Mouse (Mus musculus) ES-Bruce4 (cell line): ENCODE data around the gene Nphp1. TPM values are rescaled to one million over a fixed set of nuclear protein-coding genes. Genes with fewer than 3 reads are reported as not detected.

ENCODE experiments used
- H3K27ac ChIP-seq: 2 replicates; pipeline ENCODE4 v1.5.1; 2012; ENCODE audit warnings: low read length, inconsistent platforms; ENCODE audit not compliant: insufficient read depth
- H3K27me3 ChIP-seq: 2 replicates; pipeline ENCODE4 v1.6.1; 2012; ENCODE audit warnings: mild to moderate bottlenecking, low read length, inconsistent platforms; ENCODE audit not compliant: control insufficient read depth, poor library complexity, insufficient read depth, severe bottlenecking
- H3K36me3 ChIP-seq: 2 replicates; pipeline ENCODE4 v1.6.1; 2012; ENCODE audit warnings: inconsistent platforms, mild to moderate bottlenecking, low read length, moderate library complexity; ENCODE audit not compliant: control insufficient read depth, poor library complexity, insufficient read depth, severe bottlenecking
- H3K4me1 ChIP-seq: one replicate; pipeline ENCODE4 v1.8.1; 2011; ENCODE audit warnings: low read length; ENCODE audit not compliant: control insufficient read depth, insufficient read depth
- H3K4me3 ChIP-seq: 2 replicates; pipeline ENCODE4 v1.5.1; 2011; ENCODE audit warnings: low read depth, mild to moderate bottlenecking, low read length
- H3K9ac ChIP-seq: 2 replicates; pipeline ENCODE4 v1.6.1; 2012; ENCODE audit warnings: low read depth, mild to moderate bottlenecking, inconsistent platforms; ENCODE audit not compliant: poor library complexity, severe bottlenecking
- H3K9me3 ChIP-seq: replicated peaks from 2 replicates; pipeline ENCODE4 v1.6.1; 2012; ENCODE audit warnings: mild to moderate bottlenecking, low read length, inconsistent platforms; ENCODE audit not compliant: control insufficient read depth, poor library complexity, insufficient read depth, severe bottlenecking
- CTCF ChIP-seq: IDR thresholded peaks from one replicate; pipeline ENCODE4 v1.8.1; 2011; ENCODE audit warnings: low read depth, low read length
- EP300 ChIP-seq: IDR thresholded peaks from 2 replicates; pipeline ENCODE4 v1.6.1; 2011; ENCODE audit warnings: low read depth, low read length; ENCODE audit not compliant: insufficient read depth
- POLR2A ChIP-seq: IDR thresholded peaks from one replicate; pipeline ENCODE4 v1.8.1; 2011; ENCODE audit warnings: low read length; ENCODE audit not compliant: insufficient read depth
- polyA plus RNA-seq: library from polyadenylated mRNA; stranded (reverse); fragments of >200 nt; gene quantifications from 2 replicates; pipeline ENCODE4 v1.2.4, GENCODE M21; 2011; ENCODE audit warnings: low read depth; ENCODE audit not compliant: missing spikeins, insufficient read depth, insufficient read length

The Nphp1 gene
- polyA plus RNA-seq, 1 experiment = 9.7 TPM

- Histone ChIP-seq H3K36me3 (no peaks in the 10 kb centered on the region), H3K4me3 (no peak overlapping the region), H3K27ac (no peak overlapping the region), H3K9ac (no peak overlapping the region), H3K27me3 (no peaks in the 10 kb centered on the region), H3K4me1 (no peaks in the 10 kb centered on the region), H3K9me3 (no peaks in the 10 kb centered on the region)
- TF ChIP-seq EP300 (no peak), POLR2A (no peak), CTCF (no peak)
Measured at GRCm38 (mm10) chr2:127754113-127754512, 34.6 kb downstream of the Nphp1 start.

DNA sequence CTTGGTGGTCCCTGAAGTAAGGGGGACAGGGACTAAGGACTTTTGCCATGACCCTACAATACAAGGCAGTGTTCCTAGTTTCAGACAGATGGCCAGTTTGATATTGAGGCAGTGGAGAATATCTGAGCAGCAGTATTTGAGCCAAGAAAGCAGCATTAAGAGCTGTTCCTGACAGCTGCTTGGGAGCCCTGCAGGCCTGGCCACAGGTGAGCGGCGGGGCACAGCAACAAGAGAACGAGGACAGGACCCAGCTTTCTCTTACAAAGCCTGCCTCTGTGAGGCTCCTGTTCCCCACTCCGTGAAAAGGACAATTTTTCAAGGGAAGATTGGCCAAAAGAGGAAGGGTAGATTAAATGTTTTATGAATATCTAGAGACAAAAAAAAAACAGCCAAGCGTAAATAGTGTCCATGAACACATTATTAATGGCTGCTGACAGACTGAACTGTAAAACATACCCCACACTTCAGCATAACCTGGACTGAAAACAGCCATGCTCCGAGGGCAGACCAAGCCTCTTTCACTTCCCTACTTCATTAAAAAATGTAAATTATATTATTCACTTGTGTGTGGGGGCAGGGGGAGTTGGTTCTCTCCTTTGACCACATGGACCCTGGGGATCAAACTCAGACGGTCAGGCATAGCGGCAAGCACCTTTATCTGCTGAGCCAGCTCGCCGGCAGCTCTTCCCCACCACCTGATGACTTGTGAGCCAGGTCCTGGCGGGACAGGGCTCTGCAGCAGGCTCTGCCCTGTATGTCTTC, 36.7 kb downstream of the Nphp1 start:
- Histone ChIP-seq H3K27ac (no peak overlapping the region), H3K36me3 (no peaks in the 10 kb centered on the region), H3K27me3 (no peaks in the 10 kb centered on the region), H3K4me1 (no peaks in the 10 kb centered on the region), H3K9ac (no peak overlapping the region), H3K4me3 (no peak overlapping the region), H3K9me3 (no peaks in the 10 kb centered on the region)
- no peak for TF ChIP-seq POLR2A
- TF ChIP-seq EP300 = no peak
- no peak for TF ChIP-seq CTCF

DNA sequence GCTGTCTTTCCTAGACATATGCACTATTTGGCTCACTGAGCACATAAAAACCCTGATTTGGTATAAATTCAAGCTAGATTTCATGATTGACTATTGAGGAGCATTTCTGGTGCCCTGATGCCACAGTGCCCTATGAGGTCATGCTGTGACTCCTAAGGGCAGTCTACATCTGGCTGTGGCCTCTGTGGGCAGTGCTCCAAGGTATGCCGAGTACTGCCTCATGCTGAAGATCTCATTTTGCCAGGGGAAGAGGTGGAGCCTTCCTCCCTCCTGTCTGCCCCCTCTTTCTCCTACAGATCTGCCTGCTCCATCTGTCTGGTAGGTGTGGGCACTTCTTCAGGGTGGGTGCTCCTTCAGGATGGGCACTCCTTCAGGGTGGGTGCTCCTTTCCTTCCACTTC, 39.3 kb downstream of the Nphp1 start:
- Histone ChIP-seq H3K36me3 (no peaks in the 10 kb centered on the region), H3K9me3 (no peaks in the 10 kb centered on the region), H3K27ac (no peak overlapping the region), H3K4me1 (no peaks in the 10 kb centered on the region), H3K9ac (no peak overlapping the region), H3K27me3 (no peaks in the 10 kb centered on the region), H3K4me3 (no peak overlapping the region)
- TF ChIP-seq POLR2A = no peak
- no peak for TF ChIP-seq EP300
- no peak for TF ChIP-seq CTCF

GRCm38 (mm10) chr2:127748316-127748715, 40.4 kb downstream of the Nphp1 start:
- Histone ChIP-seq H3K9ac (no peak overlapping the region), H3K27me3 (no peaks in the 10 kb centered on the region), H3K36me3 (no peaks in the 10 kb centered on the region), H3K4me1 (no peaks in the 10 kb centered on the region), H3K27ac (no peak overlapping the region), H3K4me3 (no peak overlapping the region), H3K9me3 (no peaks in the 10 kb centered on the region)
- TF ChIP-seq EP300 (no peak), CTCF (no peak), POLR2A (no peak)

- no peaks in the 10 kb centered on the region for H3K27me3 ChIP-seq
- no peak overlapping the region for H3K4me3 ChIP-seq
- no peaks in the 10 kb centered on the region for H3K4me1 ChIP-seq
- H3K9ac ChIP-seq = no peak overlapping the region
- no peak overlapping the region for H3K27ac ChIP-seq
- no peaks in the 10 kb centered on the region for H3K36me3 ChIP-seq
- TF ChIP-seq POLR2A (no peak), CTCF (no peak), EP300 (no peak)
- H3K9me3 ChIP-seq = no peaks in the 10 kb centered on the region
Measured at GRCm38 (mm10) chr2:127742637-127743036, 46.1 kb downstream of the Nphp1 start.

DNA sequence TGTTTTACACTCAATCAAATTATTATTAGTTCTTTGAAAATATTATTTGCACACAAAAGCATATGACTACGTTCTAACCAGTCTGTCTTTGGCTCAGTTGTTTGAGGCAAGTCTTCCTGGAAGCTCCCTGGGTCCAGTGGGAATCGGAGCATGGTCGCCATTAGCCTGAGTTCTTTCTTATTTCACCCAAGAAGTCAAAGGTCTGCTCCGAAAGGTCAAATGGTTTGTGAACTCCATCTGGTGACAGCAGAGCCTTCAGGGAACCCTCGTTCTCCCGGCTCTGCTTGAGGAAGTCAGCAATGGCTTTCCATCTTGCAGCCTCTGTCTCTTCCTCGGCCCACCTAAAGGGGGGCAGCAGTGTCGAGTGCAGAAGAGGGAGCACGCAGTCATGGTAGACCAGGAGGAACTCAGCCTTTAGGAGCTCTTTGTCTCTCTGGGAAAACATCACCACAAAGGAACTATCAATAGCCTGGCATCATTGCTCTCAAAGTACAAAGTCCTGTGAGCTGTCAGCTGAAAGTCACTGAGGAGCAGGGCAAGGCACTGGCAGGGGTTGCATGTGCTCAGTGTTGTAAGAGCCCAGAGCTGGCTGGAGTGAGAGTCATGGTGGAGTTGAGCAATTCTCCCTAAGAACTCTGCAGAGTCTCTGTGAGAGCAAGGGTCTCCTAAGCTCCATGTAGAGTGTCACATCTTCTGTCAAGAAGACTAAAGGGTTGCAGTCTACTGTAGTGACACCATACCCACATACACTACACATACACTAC, 47.8 kb downstream of the Nphp1 start:
- no peak for TF ChIP-seq CTCF
- no peak for TF ChIP-seq EP300
- no peak for TF ChIP-seq POLR2A
- Histone ChIP-seq H3K4me1 (no peaks in the 10 kb centered on the region), H3K9me3 (no peaks in the 10 kb centered on the region)

More for the DNA sequence above, 47.8 kb downstream of the Nphp1 start:
- H3K4me3 ChIP-seq = no peak overlapping the region
- H3K27me3 ChIP-seq = no peaks in the 10 kb centered on the region; the same call in 1 of the 2 replicates
- H3K9ac ChIP-seq = no peak overlapping the region
- no peaks in the 10 kb centered on the region for H3K36me3 ChIP-seq
- no peak overlapping the region for H3K27ac ChIP-seq
